Mouse (Mus musculus): ENCODE data around the gene Tmem106c. TPM values are rescaled to one million over a fixed set of nuclear protein-coding genes. Genes with fewer than 3 reads are reported as not detected.

Gene Tmem106c
- polyA plus RNA-seq (2014; fragmentation: Illumina TruSeq; extraction: RNeasy Lipid Tissue Mini Kit (QIAGEN cat#74804); ENCODE audit: insufficient read depth, low read depth, low replicate concordance) = 22.5 TPM

GRCm38 (mm10) chr15:97963989-97964835 is at the start of gene Tmem106c:
Tmem106c (plus strand) TSS chr15:97964200.

GRCm38 (mm10) chr15:98003822-98004739 is 40.1 kb downstream of the Tmem106c start, which contains the start of gene Col2a1:
Col2a1 (minus strand) TSS chr15:98004695.

Other genes starting within 250 kb of the Tmem106c start
- gene Endou, start 232.9 kb upstream of the Tmem106c start, polyA plus RNA-seq (2014; fragmentation: Illumina TruSeq; extraction: RNeasy Lipid Tissue Mini Kit (QIAGEN cat#74804); ENCODE audit: insufficient read depth, low read depth, low replicate concordance) = 4.0 TPM
- gene Rapgef3, start 196.2 kb upstream of the Tmem106c start, polyA plus RNA-seq (2014; fragmentation: Illumina TruSeq; extraction: RNeasy Lipid Tissue Mini Kit (QIAGEN cat#74804); ENCODE audit: insufficient read depth, low read depth, low replicate concordance) = 26.6 TPM
- gene Slc48a1, start 185.7 kb upstream of the Tmem106c start, polyA plus RNA-seq (2014; fragmentation: Illumina TruSeq; extraction: RNeasy Lipid Tissue Mini Kit (QIAGEN cat#74804); ENCODE audit: insufficient read depth, low read depth, low replicate concordance) = 92.1 TPM
- 79.5 TPM for gene Hdac7, start 119.7 kb upstream of the Tmem106c start, polyA plus RNA-seq (2014; fragmentation: Illumina TruSeq; extraction: RNeasy Lipid Tissue Mini Kit (QIAGEN cat#74804); ENCODE audit: insufficient read depth, low read depth, low replicate concordance)
- gene Vdr, start 53.6 kb upstream of the Tmem106c start, polyA plus RNA-seq (2014; fragmentation: Illumina TruSeq; extraction: RNeasy Lipid Tissue Mini Kit (QIAGEN cat#74804); ENCODE audit: insufficient read depth, low read depth, low replicate concordance) = 1.4 TPM
- gene Col2a1, start 40.5 kb downstream of the Tmem106c start, polyA plus RNA-seq (2014; fragmentation: Illumina TruSeq; extraction: RNeasy Lipid Tissue Mini Kit (QIAGEN cat#74804); ENCODE audit: insufficient read depth, low read depth, low replicate concordance) = 0.04 TPM
- gene Pfkm, start 128.4 kb downstream of the Tmem106c start, polyA plus RNA-seq (2014; fragmentation: Illumina TruSeq; extraction: RNeasy Lipid Tissue Mini Kit (QIAGEN cat#74804); ENCODE audit: insufficient read depth, low read depth, low replicate concordance) = 14.2 TPM
- 8.0 TPM for gene Senp1, start 129.5 kb downstream of the Tmem106c start, polyA plus RNA-seq (2014; fragmentation: Illumina TruSeq; extraction: RNeasy Lipid Tissue Mini Kit (QIAGEN cat#74804); ENCODE audit: insufficient read depth, low read depth, low replicate concordance)
- gene Asb8, start 201.4 kb downstream of the Tmem106c start, polyA plus RNA-seq (2014; fragmentation: Illumina TruSeq; extraction: RNeasy Lipid Tissue Mini Kit (QIAGEN cat#74804); ENCODE audit: insufficient read depth, low read depth, low replicate concordance) = 16.7 TPM
- gene Ccdc184, start 203.0 kb downstream of the Tmem106c start, polyA plus RNA-seq (2014; fragmentation: Illumina TruSeq; extraction: RNeasy Lipid Tissue Mini Kit (QIAGEN cat#74804); ENCODE audit: insufficient read depth, low read depth, low replicate concordance) = 2.8 TPM
- not detected for gene Olfr288, start 231.3 kb downstream of the Tmem106c start, polyA plus RNA-seq (2014; fragmentation: Illumina TruSeq; extraction: RNeasy Lipid Tissue Mini Kit (QIAGEN cat#74804); ENCODE audit: insufficient read depth, low read depth, low replicate concordance)

All from lung, adult 10 weeks (tissue).